Mouse (Mus musculus): ENCODE results near the gene Pick1.
A peak's percentile ranks its signal among the peaks of the same experiment; 100 is the strongest.

Pick1 gene

GRCm38 (mm10) chr15:79265384-79265783, 36.4 kb downstream of the Pick1 start:
- no peak for DNase-seq (ENCODE audit: inconsistent age in 2 of 2, low spot score in 1 of 2)

DNA sequence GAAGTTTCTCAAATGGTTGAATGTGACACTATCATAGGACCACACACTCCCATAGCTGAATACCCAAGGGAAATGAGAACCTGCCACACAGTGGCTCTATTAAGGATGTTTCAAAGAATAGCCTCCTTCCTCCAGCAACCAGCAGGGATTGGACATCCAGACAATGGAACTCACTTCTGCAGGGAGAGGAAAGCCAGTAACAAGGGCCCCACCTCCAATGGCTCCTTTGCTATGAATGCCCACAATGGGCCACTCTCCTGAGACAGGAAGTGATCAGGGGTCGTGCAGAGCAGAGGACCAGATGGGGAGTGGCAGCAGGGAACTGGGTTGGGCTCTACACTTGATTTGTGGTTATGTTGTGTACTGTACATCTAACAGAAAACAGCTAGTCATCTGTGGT, 39.5 kb downstream of the Pick1 start:
- no peak for DNase-seq (ENCODE audit: inconsistent age in 2 of 2, low spot score in 1 of 2)

DNA sequence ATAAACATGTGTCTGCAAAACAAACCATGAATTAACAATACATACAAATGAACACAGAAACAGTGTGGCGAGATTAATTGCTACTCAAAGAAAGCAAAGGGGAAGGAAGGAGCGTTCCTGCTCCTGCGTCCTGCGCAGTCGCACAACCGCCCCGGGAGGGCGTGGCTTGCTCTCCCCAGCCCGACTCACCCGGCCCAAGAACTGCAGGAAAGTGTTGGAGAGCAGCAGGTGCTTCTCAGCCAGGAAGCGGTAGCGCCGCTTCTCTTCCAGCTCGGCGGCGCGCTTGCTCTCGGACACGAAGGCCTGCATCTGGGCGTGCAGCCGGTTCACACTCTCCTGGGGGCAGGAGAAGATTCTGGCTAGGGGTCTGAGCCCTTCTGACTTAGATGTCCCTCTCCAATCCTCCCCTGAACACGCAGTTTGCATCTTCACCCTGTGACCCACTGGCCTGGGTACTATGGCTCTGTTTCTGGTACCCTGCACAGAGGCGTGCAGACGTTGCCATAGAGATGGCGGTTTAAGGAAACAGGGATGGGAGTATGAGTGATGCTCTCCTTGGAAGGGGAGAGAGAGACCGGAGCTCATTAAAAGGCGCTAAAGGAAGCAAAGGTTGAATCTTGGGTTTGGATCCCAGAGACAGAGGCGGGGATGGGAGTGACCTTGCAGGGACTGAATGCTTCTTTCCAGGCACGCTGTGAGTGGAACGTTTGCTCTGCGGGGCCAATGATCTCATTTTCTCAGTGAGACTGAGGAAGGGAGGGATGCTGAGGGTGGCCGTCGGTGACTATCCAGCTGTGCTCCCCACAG, 41.5 kb downstream of the Pick1 start:
- peak; percentile 76 to 87 for DNase-seq (ENCODE audit: inconsistent age in 2 of 2, low spot score in 1 of 2)

- DNase-seq (ENCODE audit: inconsistent age in 2 of 2, low spot score in 1 of 2) = peak in 1 of 2 experiments; percentile 63
Measured at GRCm38 (mm10) chr15:79271124-79271746, 42.3 kb downstream of the Pick1 start.

- no peak for DNase-seq (ENCODE audit: inconsistent age in 2 of 2, low spot score in 1 of 2)
Measured at GRCm38 (mm10) chr15:79273020-79273419, 44.0 kb downstream of the Pick1 start.

DNA sequence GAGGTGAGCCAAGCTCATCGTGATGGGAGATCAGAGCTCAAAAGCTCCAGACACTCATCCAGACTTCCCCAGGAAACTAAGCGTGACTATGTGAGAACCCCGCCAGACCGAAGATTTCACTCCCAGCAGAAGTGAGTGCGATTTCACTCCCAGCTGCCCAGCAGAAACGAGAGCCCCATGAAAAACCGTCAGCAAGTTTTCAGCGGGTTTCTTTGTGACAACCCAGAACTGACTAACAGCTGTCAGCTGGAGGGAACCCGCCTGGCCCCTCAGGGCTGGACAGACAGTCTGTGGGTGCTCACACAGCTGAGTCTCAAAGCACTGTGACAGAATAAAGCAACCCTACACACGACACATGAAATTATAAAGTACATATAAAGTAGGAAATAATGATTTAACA, 48.8 kb downstream of the Pick1 start:
- DNase-seq (ENCODE audit: inconsistent age in 2 of 2, low spot score in 1 of 2) = no peak

GRCm38 (mm10) chr15:79280209-79280608, 51.2 kb downstream of the Pick1 start:
- peak in 1 of 2 experiments; percentile 53 for DNase-seq (ENCODE audit: inconsistent age in 2 of 2, low spot score in 1 of 2)

DNA sequence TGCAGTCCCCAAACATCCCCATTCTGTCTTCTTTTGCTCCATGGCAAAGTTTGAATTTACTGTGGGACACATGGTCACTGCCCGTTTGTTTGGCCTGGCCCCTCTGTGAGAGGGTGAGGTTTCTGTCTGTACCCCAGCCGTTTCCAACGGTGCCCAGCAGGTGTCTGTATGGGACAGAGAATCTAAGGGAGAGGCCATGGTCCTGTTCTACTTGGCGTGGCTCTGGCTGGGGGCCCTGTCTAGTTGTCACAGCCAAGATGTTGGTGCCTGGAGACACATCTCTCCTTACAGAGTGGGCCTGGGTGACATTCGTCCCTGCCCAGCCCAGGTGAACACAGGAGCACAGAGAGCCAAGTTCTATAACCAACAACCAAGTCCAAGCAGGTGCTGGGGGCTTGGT, 51.9 kb downstream of the Pick1 start:
- DNase-seq (ENCODE audit: inconsistent age in 2 of 2, low spot score in 1 of 2) = no peak

- DNase-seq (ENCODE audit: inconsistent age in 2 of 2, low spot score in 1 of 2) = no peak
Measured at GRCm38 (mm10) chr15:79281389-79281788, 52.4 kb downstream of the Pick1 start.

DNA sequence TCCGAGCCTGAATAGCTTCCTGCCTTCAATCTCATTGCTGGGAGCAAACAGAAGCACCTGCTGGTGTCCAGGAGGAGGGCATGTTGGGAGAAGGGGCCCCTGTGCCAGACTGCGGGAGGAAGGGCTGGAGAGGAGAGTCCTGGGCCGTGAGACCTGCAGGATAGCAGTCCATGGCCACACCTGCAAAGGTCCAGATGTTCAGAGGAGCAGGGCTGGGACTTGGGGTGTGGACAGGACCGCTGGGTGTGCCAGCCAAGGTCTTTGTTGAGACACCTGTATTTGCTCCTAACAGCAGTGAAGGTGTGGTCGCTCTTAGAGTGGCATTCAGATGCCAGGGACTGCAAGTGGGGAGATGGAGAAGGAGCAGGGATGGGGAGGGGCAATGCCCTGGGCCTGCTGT, 53.5 kb downstream of the Pick1 start:
- no peak for DNase-seq (ENCODE audit: inconsistent age in 2 of 2, low spot score in 1 of 2)

GRCm38 (mm10) chr15:79283371-79283770, 54.4 kb downstream of the Pick1 start:
- no peak for DNase-seq (ENCODE audit: inconsistent age in 2 of 2, low spot score in 1 of 2)

GRCm38 (mm10) chr15:79285399-79285798, 56.4 kb downstream of the Pick1 start, which contains the start of gene Baiap2l2:
Gene Baiap2l2 (minus strand): TSS chr15:79285537.
- no peak for DNase-seq (ENCODE audit: inconsistent age in 2 of 2, low spot score in 1 of 2)

DNA sequence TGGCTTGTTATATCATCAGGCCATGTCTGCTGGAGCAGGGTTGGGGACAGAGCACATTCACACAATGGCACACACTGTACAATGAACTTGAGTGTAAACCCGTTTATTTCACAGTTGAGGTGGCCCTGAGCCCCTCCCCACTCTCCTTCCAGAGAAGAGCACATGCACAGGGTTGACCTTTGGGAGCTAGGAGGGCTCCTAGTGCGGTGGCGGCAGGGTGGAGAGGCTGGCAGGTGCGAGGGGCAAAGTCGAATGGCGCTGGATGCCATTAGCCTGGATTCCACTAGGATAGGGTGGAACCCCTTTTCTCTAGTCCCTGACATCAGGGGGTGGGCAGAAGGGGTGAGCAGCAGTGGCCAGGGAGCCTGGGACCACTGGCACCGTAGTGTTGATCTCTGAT, 57.2 kb downstream of the Pick1 start:
- no peak for DNase-seq (ENCODE audit: inconsistent age in 2 of 2, low spot score in 1 of 2)

DNA sequence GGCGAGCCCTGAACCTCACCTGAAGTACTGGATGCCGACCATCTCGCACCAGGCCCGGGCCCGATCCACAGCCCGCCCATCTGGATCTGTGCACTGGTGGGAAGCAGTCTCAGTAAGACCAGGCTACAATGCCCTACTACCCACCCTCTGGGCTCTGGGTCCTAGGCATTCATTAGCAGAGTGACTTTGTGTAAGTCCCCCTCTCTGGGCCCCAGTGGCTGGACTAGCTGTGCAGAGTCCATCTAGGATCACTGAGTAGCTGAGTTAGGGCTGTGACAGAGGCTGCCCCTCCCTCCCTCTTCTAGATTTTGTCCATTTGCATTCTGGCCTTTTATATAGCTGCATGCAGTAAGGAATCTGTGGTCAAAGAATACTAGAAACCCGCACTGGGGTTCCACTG, 58.1 kb downstream of the Pick1 start:
- DNase-seq (ENCODE audit: inconsistent age in 2 of 2, low spot score in 1 of 2) = no peak

- DNase-seq (ENCODE audit: inconsistent age in 2 of 2, low spot score in 1 of 2) = no peak
Measured at GRCm38 (mm10) chr15:79288387-79288786, 59.4 kb downstream of the Pick1 start.

GRCm38 (mm10) chr15:79289441-79289840, 60.5 kb downstream of the Pick1 start:
- DNase-seq (ENCODE audit: inconsistent age in 2 of 2, low spot score in 1 of 2) = no peak

GRCm38 (mm10) chr15:79290340-79290739, 61.4 kb downstream of the Pick1 start:
- no peak for DNase-seq (ENCODE audit: inconsistent age in 2 of 2, low spot score in 1 of 2)

DNA sequence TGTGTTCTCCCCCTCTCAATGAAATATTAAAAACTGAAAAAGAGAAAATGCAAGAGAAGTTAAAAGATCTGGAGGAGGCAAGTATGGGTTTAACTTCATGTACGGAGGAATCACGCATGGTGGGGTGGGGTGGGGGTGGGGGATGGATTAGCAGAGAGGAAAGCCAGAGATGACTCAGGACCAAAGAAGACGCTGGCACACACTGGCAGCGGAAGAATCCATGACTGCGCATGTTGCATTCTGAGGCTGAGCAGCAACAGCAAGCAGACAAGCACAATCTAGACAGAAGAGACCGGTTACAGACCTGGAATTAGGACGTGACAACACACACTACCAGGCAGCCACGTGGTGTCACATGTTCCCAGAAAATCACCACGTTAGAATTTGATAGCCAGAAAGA, 63.8 kb downstream of the Pick1 start:
- no peak for DNase-seq (ENCODE audit: inconsistent age in 2 of 2, low spot score in 1 of 2)

DNA sequence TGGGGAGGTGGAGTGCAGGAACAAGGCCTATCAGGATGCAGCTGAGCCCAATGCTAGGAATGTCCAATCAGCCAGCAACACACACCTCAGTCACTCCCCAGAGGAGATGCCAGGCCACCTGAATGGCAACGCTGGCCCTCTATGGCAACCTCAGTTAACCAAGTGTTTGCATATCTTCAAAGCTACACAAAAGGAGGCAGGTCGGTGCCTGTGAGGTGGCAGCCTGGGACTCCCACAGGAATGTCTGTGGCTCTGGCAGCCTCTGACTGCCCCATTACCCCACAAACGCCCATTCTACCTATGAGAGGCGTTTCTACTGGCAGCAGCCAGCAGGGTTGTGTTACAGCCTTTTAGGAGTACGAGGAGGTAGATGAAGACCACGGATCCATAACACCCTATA, 69.6 kb downstream of the Pick1 start:
- DNase-seq (ENCODE audit: inconsistent age in 2 of 2, low spot score in 1 of 2) = no peak

All from adrenal gland, adult (tissue).